Mouse (Mus musculus) heart, adult 2 months (tissue): ENCODE results near the gene Nek8.

Source experiments
- CTCF ChIP-seq: fragments of 200-600 bp; IDR thresholded peaks from 2 replicates; pipeline ENCODE4 v1.8.1; 2022; ENCODE audit warnings: antibody characterized with exemption, mild to moderate bottlenecking, moderate library complexity
- EP300 ChIP-seq: fragments of 200-500 bp; IDR thresholded peaks from 2 replicates; pipeline ENCODE4 v1.6.1; 2011; ENCODE audit warnings: low read depth, low read length, control low read depth; ENCODE audit not compliant: insufficient read depth

DNA sequence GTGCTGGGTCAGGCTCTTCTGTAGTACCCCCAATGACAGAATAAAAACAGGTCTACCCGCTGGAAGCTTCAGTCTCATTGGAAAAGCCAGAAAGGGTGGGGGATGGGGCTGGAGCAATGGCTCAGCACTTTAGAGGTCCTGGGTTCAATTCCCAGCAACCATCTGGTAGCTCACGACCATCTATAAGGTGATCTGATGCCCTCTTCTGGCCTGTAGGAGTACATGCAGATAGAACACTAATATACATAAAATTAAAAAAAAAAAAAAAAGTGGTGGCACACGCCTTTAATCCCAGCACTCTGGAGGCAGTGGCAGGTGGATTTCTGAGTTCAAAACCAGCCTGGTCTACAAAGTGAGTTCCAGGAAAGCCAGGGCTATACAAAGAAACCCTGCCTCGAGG, 5.1 kb downstream of the Nek8 start:
- peak; percentile 41 for TF ChIP-seq CTCF
- no peak for TF ChIP-seq EP300
